Mouse (Mus musculus) C2C12 (cell line): Measurements from ENCODE around the gene Nkx1-2.

Source experiments
- CTCF ChIP-seq: IDR thresholded peaks from one replicate; pipeline ENCODE4 v1.5.1; 2011; ENCODE audit not compliant: control insufficient read depth, insufficient read depth, insufficient read length
- FOSL1 ChIP-seq: IDR thresholded peaks from one replicate; pipeline ENCODE4 v1.8.0; 2011; ENCODE audit warnings: mild to moderate bottlenecking, low read length; ENCODE audit not compliant: poor library complexity, insufficient read depth, severe bottlenecking
- MAX ChIP-seq: IDR thresholded peaks from one replicate; pipeline ENCODE4 v1.6.1; 2011; ENCODE audit warnings: mild to moderate bottlenecking, control low read depth
- MYOG ChIP-seq: IDR thresholded peaks from one replicate; pipeline ENCODE4 v1.6.1; 2011; ENCODE audit not compliant: control insufficient read depth, insufficient read length; ENCODE audit errors: extremely low read depth
- USF1 ChIP-seq: IDR thresholded peaks from one replicate; pipeline ENCODE4 v1.6.1; 2011; ENCODE audit warnings: low read depth, mild to moderate bottlenecking, control low read depth, moderate library complexity

DNA sequence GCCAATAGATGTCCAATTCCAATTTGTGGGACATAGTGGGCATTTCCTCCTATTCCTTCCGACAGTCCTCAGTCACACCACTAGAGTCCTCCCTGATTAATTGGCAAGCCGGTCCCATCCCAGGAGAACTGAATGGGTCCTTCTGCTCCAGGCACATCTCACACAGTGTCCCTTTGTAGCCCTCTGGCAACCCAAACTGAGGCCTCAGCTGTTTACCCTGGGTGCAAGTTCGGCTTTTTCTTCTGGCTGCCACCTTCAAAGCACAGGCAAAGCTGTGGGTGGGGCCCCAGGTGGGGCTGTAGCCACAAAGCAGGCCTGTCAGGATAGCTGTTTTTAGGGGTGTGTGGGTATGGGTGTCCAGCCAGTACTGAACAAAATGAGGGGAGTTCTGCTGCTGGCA lies 52.3 kb downstream of the Nkx1-2 start:
- TF ChIP-seq MAX, result no peak
- TF ChIP-seq CTCF, result no peak
- no peak for TF ChIP-seq FOSL1
- TF ChIP-seq MYOG, result no peak
- no peak for TF ChIP-seq USF1
